Mouse (Mus musculus): ENCODE measurements around the gene Mex3d.

DNA sequence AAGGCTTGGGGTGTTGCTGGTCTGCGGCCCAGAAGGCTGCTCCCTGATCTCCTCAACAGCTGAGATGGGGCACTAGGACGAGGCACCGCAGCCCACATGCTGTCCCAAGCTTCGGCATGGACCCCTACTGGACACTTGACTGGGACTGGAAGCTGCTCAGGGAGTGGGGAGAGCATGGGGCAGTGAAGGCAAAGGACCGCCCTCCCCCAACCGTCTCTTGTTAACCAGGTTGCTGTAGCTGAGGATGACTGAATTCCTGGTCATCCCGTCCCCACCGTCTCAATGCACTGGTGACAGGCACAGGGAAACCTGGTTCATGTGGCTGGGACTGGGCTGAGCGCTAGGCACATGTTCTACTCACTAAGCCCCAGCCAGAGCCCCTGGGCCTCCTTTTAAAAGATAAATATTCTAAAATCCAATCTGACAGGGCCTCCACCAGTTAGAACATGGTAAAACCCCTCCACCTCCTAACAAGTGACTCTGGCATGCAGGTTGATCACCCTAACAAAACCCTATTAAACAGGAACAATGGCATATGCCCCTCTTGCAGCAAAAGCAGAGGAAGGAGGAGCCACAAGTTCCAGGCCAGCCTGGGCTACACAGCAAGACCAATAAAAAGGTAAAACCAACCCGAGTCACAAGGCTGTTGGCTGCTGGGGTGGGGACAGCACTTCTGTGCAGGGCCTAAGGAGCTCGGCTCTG lies 9.5 kb upstream of the Mex3d start:
- TF ChIP-seq CTCF (IDR thresholded peaks at IDR 0.05; ENCODE audit: extremely low read depth, insufficient read length, insufficient replicate concordance, low read depth, low read length): no peak
- no peak for TF ChIP-seq POLR2A (IDR thresholded peaks at IDR 0.05; ENCODE audit: low read depth, low read length)
